In the genomic region with DNA sequence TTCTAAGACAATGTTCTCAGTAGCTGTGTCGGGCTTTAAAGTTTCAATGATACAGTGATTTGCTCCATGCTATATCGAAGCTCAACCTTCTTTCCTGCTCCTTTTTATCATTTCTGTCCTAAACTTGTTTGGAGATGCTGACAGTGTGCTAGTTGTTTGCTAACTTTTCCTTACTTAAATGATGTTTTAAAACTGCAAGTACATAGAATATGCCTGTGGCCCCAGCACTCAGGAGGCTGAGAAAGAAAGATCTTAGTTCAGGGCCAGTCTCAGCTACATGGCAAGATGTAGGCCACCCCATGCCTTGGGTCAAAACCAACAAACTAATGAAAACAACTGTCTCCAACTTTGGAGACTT, we compare ENCODE assay signal across 21 mouse cellular contexts. TPM values are rescaled to one million over a fixed set of nuclear protein-coding genes. Genes with fewer than 3 reads are reported as not detected.
A peak's percentile ranks its signal among the peaks of the same experiment; 100 is the strongest.
DNase-seq lines count a peak whose midpoint lies in the region; ATAC-seq and TF ChIP-seq lines count a peak whose summit lies in the region.
"Had no signal": no experiment of that assay in that cellular context is flagged by ENCODE, and none has a peak within 500 bp of the region (broad histone marks: within the 10 kb centered on the region; RNA-seq: fewer than 3 reads in every experiment).

No protein-coding gene starts in this region.

- peaks cover 100% of the 10 kb centered on the region for H3K27me3 ChIP-seq in embryonic facial prominence, embryonic 13.5 days
- peaks cover 100% of the 10 kb centered on the region for H3K27me3 ChIP-seq in embryonic facial prominence, embryonic 10.5 days (replicated peaks; ENCODE audit: low read depth, poor library complexity, severe bottlenecking)
- peaks cover 82% of the 10 kb centered on the region for H3K27me3 ChIP-seq in limb, embryonic 11.5 days (ENCODE audit: control insufficient read depth, insufficient read depth, low read length)
- H3K27me3 ChIP-seq in limb, embryonic 10.5 days (ENCODE audit: low read depth, poor library complexity, severe bottlenecking), result peaks cover 100% of the 10 kb centered on the region
- peaks cover 94% of the 10 kb centered on the region for H3K27me3 ChIP-seq in embryonic facial prominence, embryonic 14.5 days (replicated peaks; ENCODE audit: control insufficient read depth, insufficient read depth, low read length)
- H3K27me3 ChIP-seq in limb, embryonic 14.5 days (ENCODE audit: control insufficient read depth, insufficient read depth, low read length), result peaks cover 90% of the 10 kb centered on the region

- H3K9me3 ChIP-seq in embryonic facial prominence, embryonic 13.5 days, result no peaks in the 10 kb centered on the region
- no peaks in the 10 kb centered on the region for H3K9me3 ChIP-seq in embryonic facial prominence, embryonic 10.5 days
- no peaks in the 10 kb centered on the region for H3K9me3 ChIP-seq in limb, embryonic 11.5 days (ENCODE audit: control insufficient read depth, low read length)
- H3K9me3 ChIP-seq in limb, embryonic 10.5 days (replicated peaks), result no peaks in the 10 kb centered on the region
- H3K9me3 ChIP-seq in embryonic facial prominence, embryonic 14.5 days (ENCODE audit: control insufficient read depth, low read length), result no peaks in the 10 kb centered on the region
- H3K9me3 ChIP-seq in limb, embryonic 14.5 days (ENCODE audit: control insufficient read depth, low read length), result no peaks in the 10 kb centered on the region
- H3K9me3 ChIP-seq: embryonic facial prominence, embryonic 12.5 days; heart, embryonic 10.5 days; intestine, embryonic 15.5 days had no signal

- peaks cover 24% of the 10 kb centered on the region for H3K4me1 ChIP-seq in embryonic facial prominence, embryonic 13.5 days
- peaks cover 30% of the 10 kb centered on the region for H3K4me1 ChIP-seq in embryonic facial prominence, embryonic 10.5 days
- no peaks in the 10 kb centered on the region for H3K4me1 ChIP-seq in limb, embryonic 11.5 days (ENCODE audit: control insufficient read depth, insufficient read depth, low read length)
- peaks cover 25% of the 10 kb centered on the region for H3K4me1 ChIP-seq in limb, embryonic 10.5 days
- peaks cover 14% of the 10 kb centered on the region for H3K4me1 ChIP-seq in embryonic facial prominence, embryonic 14.5 days (ENCODE audit: control insufficient read depth, insufficient read depth, low read length)
- H3K4me1 ChIP-seq in limb, embryonic 14.5 days (ENCODE audit: control insufficient read depth, insufficient read depth, low read length), result 0 out of 2 replicates have a peak, but pooled peaks cover 6% of the 10 kb centered on the region

- ATAC-seq in embryonic facial prominence, embryonic 13.5 days (ENCODE audit: insufficient number of reproducible peaks, insufficient read depth, low FRiP score, low TSS enrichment, low read depth), result no peak
- no peak for ATAC-seq in limb, embryonic 11.5 days (ENCODE audit: insufficient number of reproducible peaks, low FRiP score, low TSS enrichment, low read depth)
- ATAC-seq in embryonic facial prominence, embryonic 14.5 days (ENCODE audit: low read depth), result no peak
- ATAC-seq in limb, embryonic 14.5 days (ENCODE audit: low FRiP score, low read depth), result no peak
- ATAC-seq: intestine, embryonic 15.5 days had no signal

- 0 out of 2 replicates have a peak overlapping the region, but pooled peaks have one; percentile 53 for H3K4me3 ChIP-seq in embryonic facial prominence, embryonic 13.5 days
- H3K4me3 ChIP-seq in embryonic facial prominence, embryonic 10.5 days, result no peak overlapping the region
- H3K4me3 ChIP-seq in limb, embryonic 11.5 days (ENCODE audit: low read depth, low read length), result no peak overlapping the region
- no peak overlapping the region for H3K4me3 ChIP-seq in limb, embryonic 10.5 days
- H3K4me3 ChIP-seq in embryonic facial prominence, embryonic 14.5 days (ENCODE audit: low read depth, low read length), result peak overlapping the region; percentile 52
- H3K4me3 ChIP-seq in limb, embryonic 14.5 days (replicated peaks; ENCODE audit: low read length), result peak overlapping the region; percentile 49
- H3K4me3 ChIP-seq: erythroblast, embryonic 14.5 days had no signal

- WGBS in embryonic facial prominence, embryonic 13.5 days, result 13% methylated on average over 2 of the region's 2 CpGs
- 14% methylated on average over 2 of the region's 2 CpGs for WGBS in embryonic facial prominence, embryonic 10.5 days
- WGBS in limb, embryonic 11.5 days, result 11% methylated on average over 2 of the region's 2 CpGs
- WGBS in limb, embryonic 10.5 days, result 9% methylated on average over 2 of the region's 2 CpGs
- WGBS in embryonic facial prominence, embryonic 14.5 days, result 21% methylated on average over 2 of the region's 2 CpGs
- WGBS in limb, embryonic 14.5 days, result 17% methylated on average over 2 of the region's 2 CpGs

- TF ChIP-seq POLR2A in limb, embryonic 14.5 days (IDR thresholded peaks at IDR 0.05; ENCODE audit: borderline replicate concordance, extremely low read depth, insufficient read depth, insufficient read length), result no peak

- H3K4me2 ChIP-seq in embryonic facial prominence, embryonic 13.5 days, result no peak overlapping the region
- no peak overlapping the region for H3K4me2 ChIP-seq in limb, embryonic 11.5 days (ENCODE audit: low read depth, severe bottlenecking)
- no peak overlapping the region for H3K4me2 ChIP-seq in embryonic facial prominence, embryonic 14.5 days (ENCODE audit: low read depth, low read length)
- H3K4me2 ChIP-seq in limb, embryonic 14.5 days (replicated peaks; ENCODE audit: low read depth, low read length, severe bottlenecking), result no peak overlapping the region
- H3K4me2 ChIP-seq: hindbrain, embryonic 14.5 days had no signal

- no peaks in the 10 kb centered on the region for H3K36me3 ChIP-seq in embryonic facial prominence, embryonic 13.5 days
- H3K36me3 ChIP-seq in embryonic facial prominence, embryonic 10.5 days (replicated peaks), result no peaks in the 10 kb centered on the region
- H3K36me3 ChIP-seq in limb, embryonic 11.5 days (ENCODE audit: control insufficient read depth, insufficient read depth, low read length), result no peaks in the 10 kb centered on the region
- no peaks in the 10 kb centered on the region for H3K36me3 ChIP-seq in limb, embryonic 10.5 days
- H3K36me3 ChIP-seq in embryonic facial prominence, embryonic 14.5 days (ENCODE audit: control insufficient read depth, insufficient read depth, low read length), result no peaks in the 10 kb centered on the region
- H3K36me3 ChIP-seq in limb, embryonic 14.5 days (ENCODE audit: control insufficient read depth, insufficient read depth, low read length), result no peaks in the 10 kb centered on the region
- H3K36me3 ChIP-seq: embryonic facial prominence, embryonic 12.5 days; heart, embryonic 10.5 days; intestine, embryonic 15.5 days had no signal

- H3K9ac ChIP-seq in embryonic facial prominence, embryonic 13.5 days, result no peak overlapping the region
- H3K9ac ChIP-seq in limb, embryonic 11.5 days (ENCODE audit: low read length), result no peak overlapping the region
- H3K9ac ChIP-seq in embryonic facial prominence, embryonic 14.5 days (ENCODE audit: low read depth, low read length), result no peak overlapping the region
- H3K9ac ChIP-seq in limb, embryonic 14.5 days (ENCODE audit: low read depth, low read length, severe bottlenecking), result no peak overlapping the region
- H3K9ac ChIP-seq: embryonic facial prominence, embryonic 12.5 days; hindbrain, embryonic 14.5 days; intestine, embryonic 15.5 days had no signal

- DNase-seq in embryonic facial prominence, embryonic 10.5 days (ENCODE audit: low spot score), result no peak
- peak; percentile 31 for DNase-seq in limb, embryonic 11.5 days (ENCODE audit: low spot score)
- DNase-seq in limb, embryonic 10.5 days (ENCODE audit: low spot score), result no peak
- DNase-seq in embryonic facial prominence, embryonic 14.5 days (ENCODE audit: low spot score), result no peak
- no peak for DNase-seq in limb, embryonic 14.5 days (ENCODE audit: low spot score)
- no peak for DNase-seq in thymus, postnatal 0 days (ENCODE audit: low spot score)
- DNase-seq in thymus, adult 18-20 months, result no peak
- DNase-seq: adrenal gland, postnatal 10 days; cerebellum, adult 18-20 months; cerebellum, adult 9-11 months; cerebellum, postnatal 36 days; gastrocnemius, postnatal 10 days; heart, adult 18-20 months; heart, postnatal 4 days had no signal

- no peak overlapping the region for H3K27ac ChIP-seq in embryonic facial prominence, embryonic 13.5 days
- H3K27ac ChIP-seq in embryonic facial prominence, embryonic 10.5 days (replicated peaks), result no peak overlapping the region
- no peak overlapping the region for H3K27ac ChIP-seq in limb, embryonic 11.5 days (replicated peaks; ENCODE audit: low read depth, low read length)
- no peak overlapping the region for H3K27ac ChIP-seq in limb, embryonic 10.5 days
- no peak overlapping the region for H3K27ac ChIP-seq in embryonic facial prominence, embryonic 14.5 days (replicated peaks; ENCODE audit: low read depth, low read length)
- no peak overlapping the region for H3K27ac ChIP-seq in limb, embryonic 14.5 days (replicated peaks; ENCODE audit: low read depth, low read length)
- H3K27ac ChIP-seq: embryonic facial prominence, embryonic 12.5 days; heart, embryonic 10.5 days; hindbrain, embryonic 14.5 days; intestine, embryonic 15.5 days had no signal

RNA-seq across cellular contexts. Expression of a gene that starts 1.7 kb away (rescaled TPM):
- 2.5 and 3.8 TPM in 2 replicates for polyA plus RNA-seq in embryonic facial prominence, embryonic 13.5 days (2015; fragmentation: Nextera tagmentation; extraction: Ambion mirVana)
- 10.1 and 12.8 TPM in 2 replicates for polyA plus RNA-seq in embryonic facial prominence, embryonic 10.5 days (2016; fragmentation: Nextera tagmentation; extraction: Ambion mirVana)
- 7.9 and 10.9 TPM in 2 replicates for polyA plus RNA-seq in limb, embryonic 11.5 days (2014; fragmentation: Nextera tagmentation; extraction: Ambion mirVana)
- polyA plus RNA-seq in limb, embryonic 10.5 days (2016; fragmentation: Nextera tagmentation; extraction: Ambion mirVana), result 1.2 and 4.2 TPM in 2 replicates
- 53.2 and 53.3 TPM in 2 replicates for polyA plus RNA-seq in embryonic facial prominence, embryonic 14.5 days (2014; fragmentation: Nextera tagmentation; extraction: Ambion mirVana)
- 71.5 and 111 TPM in 2 replicates for polyA plus RNA-seq in limb, embryonic 14.5 days (2012; rRNA removed)
- polyA plus RNA-seq in limb, embryonic 14.5 days (2014; fragmentation: Nextera tagmentation; extraction: Ambion mirVana), result 36.3 and 48.6 TPM in 2 replicates
- polyA plus RNA-seq in thymus, postnatal 0 days (2015; fragmentation: Nextera tagmentation; extraction: Ambion mirVana), result 0.19 and 0.40 TPM in 2 replicates
- polyA plus RNA-seq: erythroblast, embryonic 14.5 days; heart, embryonic 14.5 days had no signal

Comparison
In these comparisons a context has a peak if more than half of its experiments do, and no peak if none do; other contexts are left out.
1. H3K4me3 ChIP-seq: peak in embryonic facial prominence, embryonic 13.5 days (single experiment), embryonic facial prominence, embryonic 14.5 days (single experiment) and limb, embryonic 14.5 days (single experiment); none in embryonic facial prominence, embryonic 10.5 days (single experiment), limb, embryonic 11.5 days (single experiment) and limb, embryonic 10.5 days (single experiment).